Mouse (Mus musculus) left cerebral cortex, postnatal 14 days (tissue): ENCODE measurements at regions not wholly inside any gene's neighbourhood (a gene's known extent, or its start where the extent isn't known, plus 50 kb on each side); places are given as distances from the start of the nearest gene placed in this dataset.

ENCODE experiments used
- DNase-seq, 2 experiments: peaks; one replicate each; pipeline ENCODE4 v3.0.0; 2021 to 2022; ENCODE audit warnings: low spot score in 2 of 2, mixed read lengths in 1 of 2
- intact Hi-C: fragments of 180-260 bp; cut with DNase I; formaldehyde crosslinking; loops from one replicate; pipeline ENCODE4 v1.15.1; 2025

GRCm38 (mm10) chr13:80946034-80946433 is 62.9 kb downstream of the Arrdc3 start:
- DNase-seq, result no peak
- intact Hi-C loops, result no loop called here

- DNase-seq, result no peak
- intact Hi-C loops, result no loop called here
Measured at GRCm38 (mm10) chr13:80947705-80948104, 64.5 kb downstream of the Arrdc3 start.

- intact Hi-C loops, result no loop called here
- no peak for DNase-seq
Measured at GRCm38 (mm10) chr13:80949133-80949697, 66.0 kb downstream of the Arrdc3 start.

- intact Hi-C loops, result no loop called here
- no peak for DNase-seq
Measured at GRCm38 (mm10) chr13:80950239-80950638, 67.1 kb downstream of the Arrdc3 start.

- no peak for DNase-seq
- intact Hi-C loops, result no loop called here
Measured at GRCm38 (mm10) chr13:80950803-80951202, 67.6 kb downstream of the Arrdc3 start.

GRCm38 (mm10) chr13:80951327-80951726 is 68.1 kb downstream of the Arrdc3 start:
- DNase-seq, result no peak
- intact Hi-C loops, result no loop called here

- DNase-seq, result no peak
- intact Hi-C loops, result no loop called here
Measured at GRCm38 (mm10) chr13:80952851-80953250, 69.7 kb downstream of the Arrdc3 start.

- no peak for DNase-seq
- intact Hi-C loops, result no loop called here
Measured at GRCm38 (mm10) chr13:80954059-80954645, 71.0 kb downstream of the Arrdc3 start.

- no peak for DNase-seq
- intact Hi-C loops, result no loop called here
Measured at GRCm38 (mm10) chr13:80956966-80957365, 73.8 kb downstream of the Arrdc3 start.

GRCm38 (mm10) chr13:80957419-80958139 is 74.4 kb downstream of the Arrdc3 start:
- intact Hi-C loops, result no loop called here
- no peak for DNase-seq

GRCm38 (mm10) chr13:80959763-80960162 is 76.6 kb downstream of the Arrdc3 start:
- DNase-seq, result no peak
- intact Hi-C loops, result loop anchor here (5.0 kb wide), 1 partner anchor 72 kb away; no protein-coding TSS in a partner anchor

- intact Hi-C loops, result loop anchor here (5.0 kb wide), 1 partner anchor 75 kb away; no protein-coding TSS in a partner anchor
- no peak for DNase-seq
Measured at GRCm38 (mm10) chr13:80961985-80962617, 78.9 kb downstream of the Arrdc3 start.

GRCm38 (mm10) chr13:80962789-80963590 is 79.8 kb downstream of the Arrdc3 start:
- intact Hi-C loops, result loop anchor here (5.0 kb wide), 1 partner anchor 76 kb away; no protein-coding TSS in a partner anchor
- peak; percentile 43 to 59 for DNase-seq

GRCm38 (mm10) chr13:80963591-80963940 is 80.4 kb downstream of the Arrdc3 start:
- peak in 1 of 2 experiments; percentile 57 for DNase-seq
- intact Hi-C loops, result loop anchor here (5.0 kb wide), 1 partner anchor 76 kb away; no protein-coding TSS in a partner anchor

GRCm38 (mm10) chr13:80971664-80972063 is 88.5 kb downstream of the Arrdc3 start:
- peak in 1 of 2 experiments; percentile 23 for DNase-seq
- intact Hi-C loops, result no loop called here

- intact Hi-C loops, result no loop called here
- DNase-seq, result no peak
Measured at GRCm38 (mm10) chr13:80974424-80974823, 91.2 kb downstream of the Arrdc3 start.

GRCm38 (mm10) chr13:80977266-80977665 is 94.1 kb downstream of the Arrdc3 start:
- no peak for DNase-seq
- intact Hi-C loops, result no loop called here

- no peak for DNase-seq
- intact Hi-C loops, result no loop called here
Measured at GRCm38 (mm10) chr13:80981201-80981600, 98.0 kb downstream of the Arrdc3 start.

GRCm38 (mm10) chr13:80986657-80987056 is 103.5 kb downstream of the Arrdc3 start:
- intact Hi-C loops, result no loop called here
- no peak for DNase-seq
